Mouse (Mus musculus): ENCODE results near the gene Gm21988. TPM values are rescaled to one million over a fixed set of nuclear protein-coding genes. Genes with fewer than 3 reads are reported as not detected.

The Gm21988 gene
- total RNA-seq, 1 experiment, result 2.4 TPM

DNA sequence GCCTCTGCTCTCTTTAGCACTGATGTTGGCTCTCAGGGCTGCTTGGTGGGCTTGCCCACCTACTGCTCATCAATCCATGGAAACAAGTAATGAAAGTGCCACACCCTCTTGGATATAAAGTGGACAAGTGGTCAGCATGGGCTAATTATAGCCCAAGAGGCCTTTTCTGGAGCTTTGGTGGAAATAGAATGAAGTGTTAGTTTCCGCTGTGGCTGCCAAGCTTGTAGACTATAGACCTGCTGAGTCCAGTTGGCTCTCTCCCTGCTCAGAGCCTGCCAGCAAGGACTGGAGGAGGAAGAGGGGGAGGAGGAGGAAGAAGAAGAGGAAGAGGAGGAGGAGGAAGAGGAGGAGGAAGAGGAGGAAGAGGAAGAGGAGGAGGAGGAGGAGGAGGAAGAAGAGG lies 26.8 kb upstream of the Gm21988 start:
- DNase-seq (ENCODE audit: low read depth, low spot score), result no peak
- in situ Hi-C loops (cut with MboI; ENCODE audit: low sequenced_read_pairs in 2 of 2, unreplicated experiment in 2 of 2), result no loop called here

DNA sequence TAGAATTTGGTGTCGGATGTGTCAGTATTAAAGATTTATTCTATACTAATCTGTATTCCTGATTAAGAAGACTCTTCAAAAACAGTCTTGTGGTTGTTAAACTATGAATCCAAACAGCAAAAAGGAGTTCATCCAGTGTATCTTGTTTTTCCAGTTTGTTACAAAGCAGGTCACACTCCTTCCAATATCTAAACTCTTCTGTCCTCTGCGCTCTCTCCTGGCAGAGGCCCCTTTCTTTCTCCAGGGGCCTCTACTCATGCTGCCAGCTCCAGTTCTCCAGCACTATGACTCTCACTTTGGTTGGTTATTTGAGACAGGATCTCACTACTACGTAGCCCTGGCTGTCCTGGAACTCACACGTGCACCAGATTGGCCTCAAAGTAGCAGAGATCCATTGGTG lies 26.2 kb upstream of the Gm21988 start:
- Histone ChIP-seq H3K27ac (ENCODE audit: insufficient read depth, low read depth, low read length, poor library complexity, severe bottlenecking) (no peak overlapping the region), H3K9ac (ENCODE audit: insufficient read depth, low read depth, low read length, poor library complexity, severe bottlenecking) (no peak overlapping the region), H3K9me3 (ENCODE audit: control insufficient read depth, insufficient read depth, low read depth, low read length) (no peaks in the 10 kb centered on the region), H3K4me3 (ENCODE audit: insufficient read depth in 1 of 2, low read depth in 1 of 2, low read length in 2 of 2, poor library complexity in 1 of 2, severe bottlenecking in 1 of 2) (no peak overlapping the region), H3K36me3 (ENCODE audit: control insufficient read depth, insufficient read depth, low read length, poor library complexity, severe bottlenecking) (no peaks in the 10 kb centered on the region), H3K4me1 (ENCODE audit: control insufficient read depth in 2 of 2, insufficient read depth in 2 of 2, low read length in 2 of 2, poor library complexity in 1 of 2) (no peaks in the 10 kb centered on the region; a peak in 1 of 4 replicates)
- no peak for DNase-seq (ENCODE audit: low read depth, low spot score)
- no peak for TF ChIP-seq CHD2 (IDR thresholded peaks at IDR 0.05; ENCODE audit: low read depth, low read length)
- TF ChIP-seq ZNF384 (IDR thresholded peaks at IDR 0.05; ENCODE audit: low read depth, low read length), result no peak
- TF ChIP-seq HCFC1 (IDR thresholded peaks at IDR 0.05; ENCODE audit: borderline replicate concordance, insufficient read depth, low read length), result no peak
- TF ChIP-seq MAFK (IDR thresholded peaks at IDR 0.05; ENCODE audit: insufficient read depth, low read depth, low read length), result no peak
- no peak for TF ChIP-seq ZC3H11A (IDR thresholded peaks at IDR 0.05; ENCODE audit: borderline replicate concordance, low read depth, low read length)
- in situ Hi-C loops (cut with MboI; ENCODE audit: low sequenced_read_pairs in 2 of 2, unreplicated experiment in 2 of 2), result no loop called here

More for the DNA sequence above, 26.8 kb upstream of the Gm21988 start:
- H3K4me3 ChIP-seq (ENCODE audit: insufficient read depth in 1 of 2, low read depth in 1 of 2, low read length in 2 of 2, poor library complexity in 1 of 2, severe bottlenecking in 1 of 2), result no peak overlapping the region
- no peaks in the 10 kb centered on the region; a peak in 1 of 4 replicates for H3K4me1 ChIP-seq (ENCODE audit: control insufficient read depth in 2 of 2, insufficient read depth in 2 of 2, low read length in 2 of 2, poor library complexity in 1 of 2)
- no peaks in the 10 kb centered on the region for H3K36me3 ChIP-seq (ENCODE audit: control insufficient read depth, insufficient read depth, low read length, poor library complexity, severe bottlenecking)
- no peak overlapping the region for H3K9ac ChIP-seq (ENCODE audit: insufficient read depth, low read depth, low read length, poor library complexity, severe bottlenecking)
- no peak overlapping the region for H3K27ac ChIP-seq (ENCODE audit: insufficient read depth, low read depth, low read length, poor library complexity, severe bottlenecking)
- H3K9me3 ChIP-seq (ENCODE audit: control insufficient read depth, insufficient read depth, low read depth, low read length), result no peaks in the 10 kb centered on the region
- TF ChIP-seq MAFK (IDR thresholded peaks at IDR 0.05; ENCODE audit: insufficient read depth, low read depth, low read length) (no peak), CHD2 (IDR thresholded peaks at IDR 0.05; ENCODE audit: low read depth, low read length) (no peak), ZC3H11A (IDR thresholded peaks at IDR 0.05; ENCODE audit: borderline replicate concordance, low read depth, low read length) (no peak), ZNF384 (IDR thresholded peaks at IDR 0.05; ENCODE audit: low read depth, low read length) (no peak), HCFC1 (IDR thresholded peaks at IDR 0.05; ENCODE audit: borderline replicate concordance, insufficient read depth, low read length) (no peak)

DNA sequence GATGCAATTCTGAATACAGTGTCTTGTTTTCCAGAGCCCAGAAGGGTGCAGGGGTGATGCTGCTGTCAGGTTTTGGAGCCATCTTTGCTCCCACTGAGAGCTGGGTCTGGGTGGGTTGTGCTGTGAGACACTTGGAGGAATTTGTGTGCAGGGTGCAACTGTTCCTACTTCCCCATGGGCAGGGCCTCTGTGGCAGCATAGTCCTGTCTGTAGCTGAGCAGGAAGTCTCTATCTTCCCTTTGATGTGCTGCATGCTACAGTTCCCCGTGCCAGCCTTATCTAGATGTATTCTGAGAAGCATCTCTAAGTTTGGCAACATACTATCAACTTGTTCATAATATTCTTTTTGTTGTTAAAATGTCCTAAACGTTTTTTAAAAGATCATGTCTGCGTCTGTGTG lies 25.6 kb upstream of the Gm21988 start:
- Histone ChIP-seq H3K4me1 (ENCODE audit: control insufficient read depth in 2 of 2, insufficient read depth in 2 of 2, low read length in 2 of 2, poor library complexity in 1 of 2) (no peaks in the 10 kb centered on the region; a peak in 1 of 4 replicates), H3K27ac (ENCODE audit: insufficient read depth, low read depth, low read length, poor library complexity, severe bottlenecking) (no peak overlapping the region), H3K36me3 (ENCODE audit: control insufficient read depth, insufficient read depth, low read length, poor library complexity, severe bottlenecking) (no peaks in the 10 kb centered on the region), H3K9ac (ENCODE audit: insufficient read depth, low read depth, low read length, poor library complexity, severe bottlenecking) (no peak overlapping the region), H3K9me3 (ENCODE audit: control insufficient read depth, insufficient read depth, low read depth, low read length) (no peaks in the 10 kb centered on the region), H3K4me3 (ENCODE audit: insufficient read depth in 1 of 2, low read depth in 1 of 2, low read length in 2 of 2, poor library complexity in 1 of 2, severe bottlenecking in 1 of 2) (no peak overlapping the region)
- TF ChIP-seq MAFK (IDR thresholded peaks at IDR 0.05; ENCODE audit: insufficient read depth, low read depth, low read length) (no peak), ZC3H11A (IDR thresholded peaks at IDR 0.05; ENCODE audit: borderline replicate concordance, low read depth, low read length) (no peak), CHD2 (IDR thresholded peaks at IDR 0.05; ENCODE audit: low read depth, low read length) (no peak), HCFC1 (IDR thresholded peaks at IDR 0.05; ENCODE audit: borderline replicate concordance, insufficient read depth, low read length) (no peak), ZNF384 (IDR thresholded peaks at IDR 0.05; ENCODE audit: low read depth, low read length) (no peak)
- in situ Hi-C loops (cut with MboI; ENCODE audit: low sequenced_read_pairs in 2 of 2, unreplicated experiment in 2 of 2), result no loop called here
- DNase-seq (ENCODE audit: low read depth, low spot score), result no peak

GRCm38 (mm10) chr11:70259035-70259434 lies 19.4 kb upstream of the Gm21988 start:
- Histone ChIP-seq H3K27ac (ENCODE audit: insufficient read depth, low read depth, low read length, poor library complexity, severe bottlenecking) (no peak overlapping the region), H3K9ac (ENCODE audit: insufficient read depth, low read depth, low read length, poor library complexity, severe bottlenecking) (no peak overlapping the region), H3K4me1 (ENCODE audit: control insufficient read depth in 2 of 2, insufficient read depth in 2 of 2, low read length in 2 of 2, poor library complexity in 1 of 2) (peaks cover 2 to 8% of the 10 kb centered on the region in 2 experiments; a peak in 2 of 4 replicates), H3K9me3 (ENCODE audit: control insufficient read depth, insufficient read depth, low read depth, low read length) (no peaks in the 10 kb centered on the region), H3K36me3 (ENCODE audit: control insufficient read depth, insufficient read depth, low read length, poor library complexity, severe bottlenecking) (no peaks in the 10 kb centered on the region), H3K4me3 (ENCODE audit: insufficient read depth in 1 of 2, low read depth in 1 of 2, low read length in 2 of 2, poor library complexity in 1 of 2, severe bottlenecking in 1 of 2) (no peak overlapping the region)
- TF ChIP-seq CHD2 (IDR thresholded peaks at IDR 0.05; ENCODE audit: low read depth, low read length) (no peak), ZC3H11A (IDR thresholded peaks at IDR 0.05; ENCODE audit: borderline replicate concordance, low read depth, low read length) (no peak), ZNF384 (IDR thresholded peaks at IDR 0.05; ENCODE audit: low read depth, low read length) (no peak), MAFK (IDR thresholded peaks at IDR 0.05; ENCODE audit: insufficient read depth, low read depth, low read length) (no peak), HCFC1 (IDR thresholded peaks at IDR 0.05; ENCODE audit: borderline replicate concordance, insufficient read depth, low read length) (no peak)
- no peak for DNase-seq (ENCODE audit: low read depth, low spot score)
- in situ Hi-C loops (cut with MboI; ENCODE audit: low sequenced_read_pairs in 2 of 2, unreplicated experiment in 2 of 2), result no loop called here
